Mouse (Mus musculus) right cerebral cortex, postnatal 25 days (tissue): Measurements from ENCODE around the gene Nt5dc3.

Experiments
- DNase-seq: peaks from one replicate; pipeline ENCODE4 v3.0.0; 2022

The Nt5dc3 gene

DNA sequence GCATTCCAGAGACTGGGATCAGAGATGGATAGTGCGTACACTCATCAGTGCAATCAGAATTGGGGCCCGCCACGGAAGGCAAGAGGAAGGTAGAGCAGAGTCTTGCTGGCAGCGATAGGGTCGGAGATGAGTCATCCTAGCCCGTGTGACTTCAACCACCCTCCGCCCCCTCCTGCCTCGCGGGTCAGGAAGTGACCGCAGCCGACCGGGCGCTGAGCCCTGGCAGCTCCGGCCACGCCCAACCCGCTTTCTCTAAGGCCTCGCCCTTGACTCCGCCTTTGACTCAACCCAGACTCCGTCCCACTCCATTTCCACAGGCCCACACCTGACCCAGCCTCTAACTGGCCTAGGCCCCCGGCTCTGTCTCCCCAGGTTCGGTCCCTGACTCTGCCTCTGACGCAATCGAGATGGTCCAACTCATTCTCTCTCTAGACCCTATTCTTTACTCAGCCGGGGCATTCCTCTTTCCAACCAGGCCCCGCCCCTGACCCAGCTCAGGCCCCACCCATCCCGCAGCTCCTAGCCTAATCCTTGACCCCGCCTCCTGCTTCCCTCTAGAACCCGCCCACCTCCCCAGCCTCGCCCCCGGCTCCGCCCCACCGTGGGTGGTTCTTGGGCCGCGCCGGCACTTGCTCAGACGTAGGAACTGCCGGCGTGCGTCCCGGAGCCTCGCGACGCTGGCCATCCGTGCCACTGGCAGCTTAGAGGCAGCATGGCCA, at the start of gene Nt5dc3:
TSS of gene Nt5dc3 (plus strand) at position 608 of the 719 bp plus-strand sequence.
- DNase-seq: peak; percentile 90

DNA sequence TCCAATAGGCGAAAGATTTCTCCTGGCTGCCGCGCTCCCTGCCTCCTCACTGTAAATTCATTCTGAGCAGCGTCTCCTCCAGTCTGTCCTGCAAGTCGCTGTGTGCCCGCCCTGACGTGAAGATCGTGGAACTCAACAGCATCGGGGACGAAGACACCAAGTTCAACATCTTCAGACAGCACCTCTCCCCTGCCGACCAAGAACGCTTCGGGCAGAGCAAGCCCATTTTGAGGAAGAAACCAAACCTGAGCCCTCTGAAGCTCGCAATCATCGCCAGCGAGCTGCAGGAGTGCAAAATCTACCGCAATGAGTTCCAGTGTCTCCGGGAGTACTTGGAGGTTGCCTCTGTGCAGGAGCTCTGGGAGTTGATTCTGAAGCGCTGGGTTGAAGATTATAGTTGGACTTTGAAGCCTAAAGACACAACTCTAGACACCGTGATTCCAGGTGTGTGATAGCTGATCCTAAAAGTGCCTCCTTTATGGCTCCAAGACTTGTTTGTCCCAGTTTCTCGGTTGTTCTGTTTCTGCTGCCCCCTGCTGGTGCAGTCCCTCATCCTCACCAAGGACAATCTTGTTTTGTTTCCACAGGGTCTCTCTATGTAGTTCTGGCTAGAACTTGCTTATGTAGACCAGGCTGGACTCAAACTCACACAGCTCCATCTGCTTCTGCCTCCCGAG, 47.8 kb upstream of the Nt5dc3 start:
- peak; percentile 69 for DNase-seq

DNA sequence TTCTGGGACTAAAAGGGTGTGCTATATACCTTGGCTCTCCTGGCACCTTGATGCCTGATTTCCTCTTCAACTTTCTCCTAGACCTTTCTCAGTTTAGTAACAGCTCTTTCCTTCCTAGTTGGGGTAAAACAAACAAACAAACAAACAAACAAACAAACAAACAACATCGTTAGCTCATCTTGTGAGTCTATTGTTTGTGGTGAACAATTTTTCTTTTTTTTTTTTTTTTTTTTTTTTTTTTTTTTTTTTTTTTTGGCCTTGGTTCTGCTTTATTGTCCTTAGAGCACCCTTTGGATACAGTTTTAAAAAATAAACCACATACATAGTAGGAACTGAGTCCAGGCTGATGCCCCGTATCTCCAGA, 47.3 kb upstream of the Nt5dc3 start:
- no peak for DNase-seq

DNA sequence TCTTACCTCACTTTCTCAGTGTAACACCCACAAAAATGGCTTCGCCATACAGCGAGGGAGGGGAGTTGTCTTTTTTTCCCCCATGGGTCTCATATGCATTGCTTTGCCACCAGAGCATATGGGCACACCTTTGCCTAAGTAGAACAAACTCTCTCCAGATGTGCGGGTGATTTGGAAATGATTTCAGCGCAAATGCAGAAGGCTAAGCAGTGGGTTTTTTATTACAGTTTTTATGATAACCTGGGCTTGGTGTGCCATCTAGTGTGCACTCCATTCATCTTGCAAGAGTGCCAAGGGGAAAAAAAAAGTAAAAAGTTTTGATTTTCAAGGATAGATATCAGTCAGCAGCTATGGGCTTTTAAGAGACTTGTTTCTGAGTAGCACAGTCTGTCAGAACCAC, 43.8 kb upstream of the Nt5dc3 start:
- DNase-seq: no peak

DNA sequence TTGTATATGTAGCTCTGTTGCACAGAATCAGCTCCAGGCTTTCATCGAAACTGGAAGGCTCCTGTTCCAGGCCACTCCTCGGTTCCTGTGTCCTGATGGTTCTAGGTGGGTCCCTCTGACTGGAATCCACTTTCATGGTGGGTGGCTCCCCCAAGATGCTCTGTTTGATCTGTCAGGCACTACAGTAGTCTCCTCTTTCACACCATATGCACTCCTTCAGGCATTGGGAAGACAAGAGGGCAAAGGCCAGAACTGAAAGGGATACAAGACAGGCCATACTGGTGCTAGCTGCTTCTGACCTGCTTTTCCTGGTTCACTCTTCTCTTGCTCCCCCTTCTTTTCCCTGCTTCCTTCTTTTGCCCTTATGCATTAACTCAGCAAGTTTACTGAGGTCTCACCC, 35.9 kb upstream of the Nt5dc3 start:
- no peak for DNase-seq

DNA sequence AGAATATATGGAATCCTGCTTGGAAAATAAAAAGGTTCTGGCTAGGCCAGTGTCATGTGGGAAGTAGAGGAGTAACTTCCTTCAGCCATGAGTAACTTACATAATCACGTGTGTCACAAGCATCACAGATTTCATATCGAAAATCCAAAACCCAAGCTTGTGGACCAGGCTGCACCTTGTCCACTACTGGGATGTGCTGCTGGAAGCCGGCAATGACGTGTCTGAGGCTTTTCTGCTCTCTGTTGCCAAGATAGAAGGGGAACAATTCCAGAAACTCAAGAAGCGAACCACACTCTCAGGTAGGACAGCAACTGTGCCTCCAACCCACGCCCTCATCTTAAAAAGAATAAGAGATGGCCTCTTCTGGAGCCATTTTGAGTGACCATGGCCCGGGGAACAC, 34.5 kb upstream of the Nt5dc3 start:
- DNase-seq: no peak

DNA sequence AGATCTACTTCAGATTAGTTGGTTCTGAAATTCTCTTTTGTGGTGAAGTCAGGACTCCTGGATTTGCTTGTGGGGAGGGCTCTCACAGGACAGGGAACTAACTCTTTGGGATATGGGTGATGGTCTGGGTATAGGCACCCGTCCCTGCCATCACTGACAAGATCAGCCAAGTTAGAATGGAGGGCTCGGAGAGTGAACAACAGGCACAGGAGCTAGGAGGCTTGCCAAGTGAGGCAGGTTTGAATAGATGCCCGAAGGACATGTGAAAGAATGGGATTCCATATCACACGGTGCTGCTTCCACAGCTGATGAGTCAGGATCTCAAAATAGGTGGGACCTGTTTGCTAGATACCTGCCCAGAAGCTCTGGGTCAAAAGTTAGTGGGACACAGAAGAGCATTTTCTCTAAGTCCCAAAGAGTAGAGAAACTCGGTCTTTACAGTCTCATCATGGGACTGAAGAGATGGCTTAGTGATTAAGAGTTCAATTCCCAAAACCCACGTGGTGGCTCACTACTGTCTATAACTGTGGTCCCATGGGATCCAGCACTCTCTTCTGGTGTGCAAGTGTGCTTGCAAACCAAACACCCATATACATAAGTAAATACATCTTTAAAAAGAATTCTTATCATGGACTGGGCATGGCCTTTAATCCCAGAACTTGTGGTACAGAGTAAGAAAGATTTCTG, 22.8 kb upstream of the Nt5dc3 start:
- DNase-seq: no peak

DNA sequence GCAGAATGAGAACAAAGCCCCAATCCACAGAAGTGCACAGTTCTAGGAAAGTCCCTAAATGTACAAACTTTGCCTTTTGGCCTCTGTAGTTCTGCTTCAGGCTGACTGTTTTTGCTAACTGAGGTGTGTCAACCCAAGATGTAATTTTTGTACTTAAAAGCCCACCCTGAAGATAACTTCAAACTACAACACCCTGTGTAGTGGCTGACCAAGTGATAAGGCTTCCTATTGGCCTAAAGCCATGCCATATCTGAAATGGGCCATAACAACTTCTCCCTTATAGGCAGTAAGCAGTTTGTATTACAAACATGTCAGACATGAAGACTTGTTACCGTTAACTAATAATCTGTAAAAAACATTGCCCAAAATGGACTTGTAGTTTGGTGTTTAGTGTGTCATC, 21.1 kb upstream of the Nt5dc3 start:
- DNase-seq: no peak

DNA sequence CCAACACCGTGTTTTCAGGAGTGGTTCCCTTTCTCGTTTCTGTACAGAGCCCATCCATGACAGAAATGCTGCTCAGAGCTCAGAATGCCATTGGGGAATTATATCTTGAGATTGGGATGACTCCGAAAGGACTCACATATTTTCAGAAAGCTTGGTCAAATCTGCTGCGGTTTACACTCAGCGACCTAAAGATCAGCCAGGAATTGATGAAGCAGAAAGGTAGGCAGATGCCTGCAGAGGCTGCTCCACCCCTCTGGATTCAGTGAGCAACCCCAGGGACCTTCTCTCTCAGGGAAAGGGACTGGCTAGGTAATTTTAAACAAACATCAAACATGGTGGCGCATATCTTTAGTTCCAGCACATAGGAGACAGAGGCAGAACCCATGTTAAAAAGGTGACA, 20.6 kb upstream of the Nt5dc3 start:
- DNase-seq: no peak

DNA sequence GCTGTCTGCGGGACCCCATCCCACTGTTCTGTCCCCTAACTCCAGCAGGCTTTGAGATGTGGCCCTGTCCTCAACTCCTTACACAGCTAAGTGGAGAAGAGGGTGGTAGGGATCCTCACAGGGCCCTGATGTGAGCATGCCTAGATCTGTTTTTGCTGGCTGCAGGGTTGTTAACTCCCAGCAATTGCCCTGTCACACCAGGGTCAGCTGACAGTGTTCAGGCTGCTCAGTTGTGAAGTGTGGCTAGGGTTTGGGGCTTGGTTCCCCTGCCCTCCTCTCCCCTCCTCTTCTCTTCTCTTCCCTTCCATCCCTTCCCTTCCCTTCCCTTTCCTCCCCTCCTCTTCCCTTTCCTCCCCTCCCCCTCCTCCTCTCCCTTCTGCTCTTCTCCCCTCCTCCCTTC, 17.6 kb upstream of the Nt5dc3 start:
- DNase-seq: no peak

DNA sequence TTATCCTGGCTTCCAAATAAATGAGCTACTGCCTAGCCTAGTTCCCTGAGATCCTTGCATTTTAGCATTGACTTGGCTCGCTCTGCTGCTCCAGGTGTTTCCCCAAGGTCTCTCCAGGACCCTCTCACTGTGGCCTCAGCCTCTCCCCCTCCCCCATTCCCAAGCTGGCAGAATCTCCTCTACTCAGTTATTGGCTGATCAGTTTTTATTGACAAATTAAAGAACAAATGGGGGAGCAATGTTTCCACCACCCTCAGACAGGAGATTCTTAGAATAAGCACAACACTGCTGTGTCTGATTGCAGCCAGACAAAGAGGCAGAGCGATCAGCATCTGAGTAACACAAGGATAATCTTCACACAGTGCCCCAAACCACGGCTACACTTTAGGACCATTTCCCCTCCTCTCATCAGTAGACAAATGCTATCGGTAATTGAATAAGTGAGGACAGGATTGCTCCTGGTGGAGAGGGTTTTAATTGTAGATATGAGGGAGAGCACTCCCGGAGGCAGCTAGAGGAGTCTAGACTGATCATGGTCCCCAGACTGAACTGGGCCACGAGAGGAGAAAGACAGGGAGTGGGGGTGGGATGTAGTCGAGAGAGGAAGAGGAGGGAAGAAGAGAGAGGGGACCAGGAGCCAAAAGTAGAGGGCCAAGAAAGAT, 17.0 kb upstream of the Nt5dc3 start:
- DNase-seq: no peak

DNA sequence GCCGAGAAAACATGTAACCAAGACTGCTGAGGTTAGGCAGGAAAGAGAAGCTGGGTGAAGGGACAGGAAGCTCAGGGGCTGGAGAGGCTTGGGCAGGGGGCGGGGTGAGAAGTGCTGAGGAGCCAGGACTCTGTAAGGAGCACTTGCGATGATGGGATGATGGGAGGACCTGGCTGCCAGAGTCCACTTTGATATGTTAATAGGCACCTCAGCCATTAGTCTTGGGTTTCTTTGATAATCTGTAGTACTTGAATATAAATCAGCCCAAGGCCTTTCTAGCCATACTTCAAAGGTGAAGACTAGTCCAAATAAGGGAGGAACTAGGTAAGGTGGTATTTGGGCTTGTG, 16.4 kb upstream of the Nt5dc3 start:
- no peak for DNase-seq

DNA sequence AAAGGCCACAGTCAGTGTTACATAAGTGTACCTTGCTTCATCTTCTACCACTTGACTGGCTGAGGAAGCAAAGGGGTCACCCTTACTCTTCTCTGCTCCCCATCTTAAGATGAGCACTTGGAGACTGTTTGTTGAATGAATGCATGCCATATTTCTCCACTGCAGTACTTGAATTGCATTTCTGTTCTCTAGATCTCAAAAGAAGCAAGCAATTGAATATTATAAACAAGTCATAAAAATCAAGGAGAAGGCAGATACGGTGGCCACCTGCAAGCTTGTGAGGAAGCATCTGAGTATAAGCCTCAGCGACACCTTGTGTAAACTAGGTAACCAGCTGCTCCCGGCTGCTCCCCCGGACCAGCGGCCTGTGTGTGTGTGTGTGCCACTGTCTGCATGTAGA, 15.1 kb upstream of the Nt5dc3 start, which contains the start of gene Gm49358:
TSS of gene Gm49358 (plus strand) at position 301 of the 400 bp plus-strand sequence.
- no peak for DNase-seq

DNA sequence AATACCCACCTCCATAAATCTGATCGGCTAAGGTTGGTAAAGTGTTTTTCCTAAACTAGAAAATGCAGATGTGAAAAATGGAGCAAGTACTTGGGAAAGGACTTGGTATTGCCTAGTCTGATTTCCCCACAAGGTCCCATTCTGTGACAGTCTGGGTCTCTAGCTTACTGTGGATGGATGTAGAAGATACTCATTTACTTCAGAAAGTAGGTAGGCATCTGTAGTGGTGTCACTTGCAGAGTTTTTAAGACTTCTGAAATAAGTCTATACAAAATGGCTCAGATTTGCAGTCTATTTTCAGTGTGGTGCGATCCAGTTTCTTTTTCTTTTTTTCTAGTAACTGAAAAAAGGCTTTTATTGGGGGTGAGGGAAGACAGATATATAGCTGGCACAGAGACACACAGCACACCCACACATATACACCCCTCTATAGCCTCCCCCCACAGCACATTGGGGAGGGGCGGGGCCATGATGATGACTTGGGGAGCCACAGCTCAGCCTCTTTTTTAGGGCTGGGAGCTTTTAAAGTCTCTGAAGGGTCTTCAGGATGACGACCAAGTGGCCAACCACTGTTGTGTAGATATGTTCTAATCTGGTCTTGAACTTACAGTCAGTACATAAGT, 13.3 kb upstream of the Nt5dc3 start:
- DNase-seq: no peak

DNA sequence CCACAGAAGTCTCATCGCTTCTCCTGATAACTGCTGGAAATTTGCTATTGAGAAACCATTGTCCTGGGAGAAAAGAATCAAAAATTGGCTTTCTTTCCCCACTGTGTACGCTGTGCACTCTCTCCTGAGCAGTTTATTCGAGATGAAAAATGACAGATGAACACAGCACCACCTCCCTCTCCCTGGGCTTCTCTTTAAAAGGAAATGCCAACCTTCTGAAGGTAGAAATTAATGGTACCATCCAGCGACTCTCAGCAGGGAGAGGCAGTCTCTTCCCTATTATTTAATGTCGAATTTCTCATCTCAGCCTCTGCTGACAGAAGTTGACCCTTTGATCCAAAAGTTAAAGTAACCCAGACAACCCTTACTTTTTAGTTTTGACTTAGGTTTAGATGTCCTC, 9.6 kb upstream of the Nt5dc3 start:
- no peak for DNase-seq

DNA sequence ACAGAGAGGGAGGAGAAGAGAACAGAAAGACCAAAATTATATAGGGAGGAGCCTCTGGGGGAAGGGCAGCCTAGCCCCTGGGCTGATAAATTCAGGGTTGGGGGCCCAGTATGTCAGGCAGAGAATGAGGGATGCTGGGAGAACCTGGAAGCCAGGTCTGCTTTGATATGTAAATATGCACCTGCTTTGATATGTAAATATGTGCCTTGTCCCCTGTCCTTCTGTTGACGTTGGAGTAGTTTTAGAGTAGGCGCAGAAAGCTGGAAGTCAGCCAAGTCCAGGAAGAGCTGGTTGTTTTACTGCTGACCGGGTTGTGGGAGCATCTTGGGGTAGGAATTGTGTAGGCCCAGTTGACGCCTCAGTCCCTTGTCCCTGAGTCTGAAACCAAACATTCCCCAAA, 9.0 kb upstream of the Nt5dc3 start:
- no peak for DNase-seq

DNA sequence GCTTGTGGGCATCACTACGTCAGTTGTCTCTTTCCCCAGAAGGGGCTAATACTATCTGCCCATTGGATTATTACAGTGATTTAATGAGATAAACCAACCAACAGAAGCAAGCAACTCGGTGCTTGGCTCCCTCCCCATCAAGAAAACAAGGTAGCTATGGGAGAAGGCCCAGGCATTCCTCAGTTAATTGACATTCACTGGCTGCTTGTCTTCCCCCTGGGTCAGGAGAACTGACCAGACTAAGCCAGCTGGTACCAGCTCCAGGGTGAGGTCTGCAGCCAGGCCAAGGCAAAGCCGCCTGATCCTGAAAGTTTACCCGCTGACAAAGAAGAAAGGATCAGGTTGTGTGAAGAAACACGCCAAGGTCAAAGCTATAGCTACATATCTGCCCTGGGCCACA, 7.1 kb upstream of the Nt5dc3 start:
- DNase-seq: no peak

DNA sequence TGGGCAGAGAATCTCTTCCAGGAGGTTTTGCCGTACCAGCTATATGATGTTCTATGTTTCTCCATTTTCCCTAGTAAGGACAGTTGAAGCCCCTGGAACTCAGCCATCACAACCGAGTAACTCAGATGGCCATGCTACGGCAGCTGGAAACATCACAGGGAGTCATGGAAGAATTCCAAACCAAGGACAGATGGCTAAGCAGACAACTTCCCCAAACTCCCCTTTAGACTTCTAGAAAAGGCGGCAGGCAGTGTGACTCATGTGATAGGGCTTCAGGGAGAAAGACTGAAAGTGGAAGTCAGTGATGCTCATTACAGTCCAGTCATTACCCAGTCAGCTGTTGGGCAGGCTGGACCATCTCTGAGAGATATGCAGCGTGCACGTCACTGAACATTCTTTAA, 6.6 kb upstream of the Nt5dc3 start:
- no peak for DNase-seq

DNA sequence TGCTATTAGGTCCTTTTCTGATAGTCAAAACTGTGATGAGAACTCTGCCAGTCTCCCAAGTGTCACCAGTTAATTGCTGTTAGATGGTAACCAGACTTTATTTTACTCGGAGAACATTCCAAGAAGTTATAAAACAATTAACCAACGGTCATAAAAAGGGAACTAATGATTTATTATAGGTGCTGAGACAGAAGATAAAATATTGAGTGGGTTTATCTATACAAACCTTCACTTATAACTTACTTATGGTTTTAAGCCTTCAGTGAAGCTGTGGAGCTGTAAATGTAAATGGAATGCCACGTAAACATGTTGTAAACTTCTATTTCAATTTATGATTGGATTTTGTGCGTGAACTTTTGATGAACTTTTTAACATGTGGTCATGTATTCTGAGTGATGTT, 5.4 kb upstream of the Nt5dc3 start:
- DNase-seq: no peak

DNA sequence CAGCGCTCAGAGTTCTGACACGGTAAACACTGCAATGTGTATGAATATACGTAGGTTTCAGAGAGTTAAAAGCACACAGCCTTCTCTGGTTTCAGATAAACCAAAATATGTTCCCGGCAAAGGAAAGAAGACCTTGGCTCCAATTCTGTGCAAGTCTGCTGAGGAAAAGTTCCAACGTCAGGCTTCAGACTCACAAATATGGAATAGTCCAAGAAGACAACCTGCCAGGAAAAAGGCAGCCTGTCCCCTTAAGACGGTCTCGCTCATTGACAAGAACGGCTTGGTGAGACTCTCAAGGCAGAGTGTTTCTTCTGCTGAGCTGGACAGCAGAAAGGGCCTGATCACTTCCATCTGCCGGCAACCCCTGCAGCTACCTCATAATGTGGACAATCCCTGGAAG, 2.5 kb upstream of the Nt5dc3 start:
- no peak for DNase-seq

DNA sequence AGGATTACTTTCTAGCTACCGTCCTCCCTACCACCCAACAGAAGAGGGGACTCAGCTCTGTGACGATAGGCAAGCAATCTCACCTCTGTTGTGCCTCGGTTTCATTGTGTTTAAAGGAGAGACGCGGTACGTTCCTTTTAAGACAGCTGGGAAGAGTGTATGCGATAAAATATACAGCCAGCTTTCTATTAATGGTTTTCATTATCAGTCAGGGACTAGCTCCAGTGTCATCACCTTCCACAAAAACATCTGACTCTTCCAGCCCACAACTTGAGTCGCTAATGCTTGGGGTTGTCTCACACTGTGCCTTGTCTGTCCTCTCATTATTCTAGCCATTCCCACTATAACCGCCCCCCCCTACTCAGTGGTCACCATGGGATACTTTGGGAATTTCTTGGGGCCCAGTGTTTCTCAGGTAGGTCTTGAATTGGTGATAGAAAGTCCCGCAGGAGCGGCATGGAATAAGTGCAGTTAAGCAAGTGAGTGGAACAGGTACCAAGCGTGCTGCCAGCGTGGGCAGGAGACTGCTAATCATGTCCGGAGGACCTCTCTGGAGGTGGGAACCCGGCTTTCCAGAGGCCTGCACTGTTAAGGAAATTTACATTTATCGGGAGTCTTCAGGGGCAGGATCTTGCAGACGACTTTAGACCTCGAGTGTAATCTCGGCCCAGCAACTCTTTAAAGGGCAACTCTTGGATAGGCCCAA, 1.0 kb upstream of the Nt5dc3 start:
- DNase-seq: no peak

DNA sequence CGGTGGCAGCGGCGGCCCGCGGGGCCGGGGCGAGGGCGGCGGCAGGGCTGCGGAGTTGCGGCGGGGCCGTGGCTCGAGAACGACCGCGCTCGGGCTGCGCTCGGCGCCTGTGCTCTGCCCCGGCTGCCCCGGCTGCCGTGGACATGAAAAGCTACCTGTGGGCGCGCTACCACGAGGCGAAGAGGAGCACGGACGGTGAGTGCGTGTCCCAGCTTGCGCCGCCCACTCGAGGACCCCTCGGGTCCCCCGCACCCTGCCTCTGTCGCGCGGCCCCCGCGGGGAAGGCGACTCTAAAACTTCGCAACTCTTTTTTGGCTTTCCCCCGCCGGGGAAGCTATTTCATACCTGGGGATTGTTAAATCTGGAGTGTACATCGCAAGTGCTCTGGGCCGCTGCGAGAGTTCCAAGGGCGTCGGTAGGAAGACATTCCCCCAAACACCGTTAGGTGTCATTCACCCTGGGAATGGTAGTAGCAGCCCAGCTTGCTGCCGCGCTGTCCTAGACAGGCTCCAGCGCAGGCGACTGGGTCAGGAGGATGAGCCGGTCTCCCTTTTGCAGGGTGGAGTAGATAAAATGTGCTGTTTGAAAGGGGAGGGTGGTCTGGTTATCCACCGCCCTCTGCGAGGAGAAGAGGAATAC, 431 bp downstream of the Nt5dc3 start:
- DNase-seq: no peak
